Mouse (Mus musculus) brain, embryonic 14.5 days (tissue): ENCODE results near the gene Rbbp4. TPM values are rescaled to one million over a fixed set of nuclear protein-coding genes. Genes with fewer than 3 reads are reported as not detected.
A peak's percentile ranks its signal among the peaks of the same experiment; 100 is the strongest.

Experiments
- DNase-seq: peaks from one replicate; pipeline ENCODE4 v3.0.0-alpha.2; 2011; ENCODE audit warnings: low read depth
- CTCF ChIP-seq: fragments of 200-500 bp; IDR thresholded peaks from 2 replicates; pipeline ENCODE4 v1.5.1; 2012; ENCODE audit warnings: inconsistent platforms, mild to moderate bottlenecking, moderate library complexity, borderline replicate concordance; ENCODE audit not compliant: insufficient read depth, insufficient read length; ENCODE audit errors: extremely low read depth
- POLR2A ChIP-seq: fragments of 200-500 bp; IDR thresholded peaks from 2 replicates; pipeline ENCODE4 v1.6.1; 2012; ENCODE audit warnings: mild to moderate bottlenecking, inconsistent platforms, borderline replicate concordance; ENCODE audit not compliant: poor library complexity, insufficient read depth, insufficient read length, severe bottlenecking; ENCODE audit errors: extremely low read depth
- polyA plus RNA-seq: library from polyadenylated mRNA; depleted of rRNA; stranded (reverse); fragments of >200 nt; gene quantifications from 2 replicates; pipeline ENCODE4 v1.2.3, GENCODE M21; 2012; rRNA removed

Gene Rbbp4
- polyA plus RNA-seq = 115 and 121 TPM in 2 replicates

DNA sequence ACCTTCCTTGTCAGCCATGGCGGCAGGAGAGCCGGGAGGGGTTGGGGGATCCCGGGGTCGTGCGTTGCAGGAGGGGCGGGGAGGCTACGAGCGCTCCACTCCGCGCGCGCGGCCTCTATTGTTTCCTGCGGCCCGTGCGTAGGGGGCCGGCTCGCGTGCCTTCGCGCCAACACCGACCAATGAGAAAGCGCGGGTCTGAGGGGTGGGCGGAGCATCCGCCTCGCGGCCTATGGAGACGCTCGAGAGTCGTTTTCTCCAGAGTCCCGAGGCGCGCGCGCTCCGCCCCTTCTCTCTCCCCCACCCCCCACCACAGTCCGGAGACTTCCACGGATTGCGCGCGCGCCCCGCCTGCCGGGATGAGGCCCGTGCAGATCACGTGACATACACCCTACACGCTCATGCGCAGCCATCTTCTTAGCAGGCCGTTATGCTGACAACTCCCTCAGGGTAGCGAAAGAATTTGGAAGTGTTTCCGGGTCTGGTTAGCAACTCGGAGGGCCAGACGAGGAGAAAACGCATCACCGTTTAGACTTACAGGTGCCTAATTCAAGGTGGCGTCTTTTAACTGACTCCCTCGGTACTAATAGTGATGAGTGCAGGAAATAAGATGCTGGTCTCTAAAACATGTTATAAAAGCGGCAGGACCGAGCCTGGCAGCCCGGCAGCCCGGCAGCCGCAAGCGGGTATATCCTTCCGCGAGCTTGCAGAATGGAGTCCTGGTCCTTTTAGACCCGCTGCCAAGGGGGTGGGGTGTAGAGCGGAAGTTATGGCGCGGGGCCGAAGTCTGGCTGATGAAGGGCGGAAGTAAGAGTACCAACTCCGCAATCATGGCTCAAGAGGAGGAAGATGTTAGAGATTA, at the start of gene Rbbp4, which contains the start of gene Zbtb8os:
TSS of gene Rbbp4 (minus strand) at position 155 of the 859 bp plus-strand sequence.
TSS of gene Zbtb8os (plus strand) at position 480 of the 859 bp plus-strand sequence.
- TF ChIP-seq POLR2A (peak; percentile 73; the same call in 1 of the 2 replicates), CTCF (peak; percentile 13; the same call in 1 of the 2 replicates)
- peak; percentile 100 for DNase-seq

DNA sequence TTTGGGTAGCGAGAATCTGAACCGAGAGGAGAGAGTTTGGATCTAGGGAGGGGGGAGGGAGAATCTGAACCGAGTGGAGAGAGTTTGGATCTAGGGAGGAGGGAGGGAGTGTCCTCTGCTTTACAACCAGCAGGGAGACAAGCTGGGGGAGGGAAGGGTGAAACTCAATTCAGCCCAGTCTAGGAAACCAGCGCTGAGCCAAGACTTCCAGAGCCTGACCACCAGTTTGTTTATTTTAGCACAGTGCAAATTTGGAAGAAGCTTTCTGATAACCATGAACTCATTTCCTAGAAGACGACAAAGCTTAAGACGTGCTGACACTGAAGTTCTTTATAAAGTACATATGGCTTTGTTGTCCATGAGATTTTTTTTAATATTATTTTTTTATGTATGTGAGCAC, 49.3 kb upstream of the Rbbp4 start:
- no peak for DNase-seq

DNA sequence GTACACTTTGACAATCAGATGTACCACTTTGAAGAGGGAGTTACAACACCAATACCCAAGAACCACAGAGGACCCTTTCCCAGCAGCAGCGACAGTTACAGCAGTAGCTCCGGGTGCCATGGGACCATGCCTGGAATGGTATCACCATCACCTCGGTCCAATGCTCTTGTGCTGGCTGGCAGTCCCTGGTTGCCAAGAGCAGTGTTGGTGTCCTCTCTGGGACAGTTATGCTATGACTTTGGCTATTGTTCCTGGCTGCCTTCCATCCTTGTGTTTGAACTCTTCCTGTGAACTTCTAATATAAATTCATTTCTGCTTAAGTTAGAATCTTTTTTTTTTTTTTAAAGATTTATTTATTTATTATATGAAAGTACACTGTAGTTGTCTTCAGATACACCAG, 48.4 kb upstream of the Rbbp4 start:
- TF ChIP-seq CTCF = no peak
- no peak for TF ChIP-seq POLR2A
- DNase-seq = no peak

More for the DNA sequence above, 49.3 kb upstream of the Rbbp4 start:
- no peak for TF ChIP-seq POLR2A
- TF ChIP-seq CTCF = no peak

DNA sequence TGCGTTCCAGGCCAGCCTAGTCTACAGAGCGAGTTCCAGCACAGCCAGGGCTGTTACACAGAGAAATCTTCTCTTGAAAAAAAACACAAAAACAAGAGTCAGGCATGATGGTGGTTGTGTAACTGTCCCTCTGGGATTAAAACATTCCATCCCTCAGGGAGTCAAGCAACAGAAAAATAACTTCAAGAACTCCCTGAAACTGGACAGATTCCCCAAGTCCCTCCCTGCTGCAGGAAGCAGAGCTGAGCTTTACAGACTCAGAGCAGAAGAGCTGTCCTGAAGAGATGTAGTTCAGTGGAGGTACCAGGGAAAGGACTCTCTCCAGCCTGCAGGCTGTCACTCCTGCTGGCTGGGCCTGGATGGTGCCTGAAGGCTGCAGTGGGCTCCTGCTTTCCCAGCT, 47.3 kb upstream of the Rbbp4 start:
- DNase-seq = no peak
- TF ChIP-seq CTCF (no peak), POLR2A (no peak)

DNA sequence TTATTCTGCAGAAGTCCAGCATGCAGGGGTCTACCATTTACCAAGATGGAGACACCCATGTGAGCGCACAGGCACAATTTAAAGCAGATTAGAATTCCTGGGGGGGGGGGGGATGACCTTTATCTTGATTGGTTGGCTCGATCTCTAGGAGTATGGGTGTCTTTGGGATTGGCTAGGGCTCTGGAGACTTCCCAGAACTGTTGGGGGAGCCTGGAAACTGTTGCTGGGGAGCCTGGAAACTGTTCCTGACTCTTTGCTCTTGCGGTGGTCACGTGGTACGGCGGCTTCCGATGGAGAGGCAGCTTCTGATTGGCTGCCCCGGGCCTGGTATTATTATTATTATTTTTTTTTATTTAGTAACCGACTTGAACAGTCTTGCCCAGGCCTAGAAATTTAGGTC, 46.9 kb upstream of the Rbbp4 start:
- no peak for DNase-seq
- no peak for TF ChIP-seq POLR2A

DNA sequence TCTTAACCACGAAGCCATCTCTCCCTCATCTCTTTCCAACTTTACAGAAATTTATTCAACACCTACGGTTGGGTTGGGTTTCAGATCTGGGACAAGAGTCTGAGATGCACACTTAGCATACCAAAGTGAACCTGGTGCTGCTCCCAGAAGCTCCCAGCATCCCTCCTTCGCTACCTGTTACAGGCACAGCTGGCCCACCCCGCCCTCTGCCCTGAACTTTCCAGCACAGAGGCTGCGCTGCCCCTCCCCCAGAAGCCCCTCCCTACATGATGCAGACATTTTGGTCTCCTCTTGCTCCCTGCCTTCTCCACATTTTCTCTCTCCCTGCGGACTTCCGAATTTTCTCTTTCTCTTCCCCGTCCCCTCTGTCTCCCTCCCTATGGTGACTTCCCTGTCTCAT, 46.0 kb upstream of the Rbbp4 start:
- TF ChIP-seq CTCF = no peak
- DNase-seq = no peak

DNA sequence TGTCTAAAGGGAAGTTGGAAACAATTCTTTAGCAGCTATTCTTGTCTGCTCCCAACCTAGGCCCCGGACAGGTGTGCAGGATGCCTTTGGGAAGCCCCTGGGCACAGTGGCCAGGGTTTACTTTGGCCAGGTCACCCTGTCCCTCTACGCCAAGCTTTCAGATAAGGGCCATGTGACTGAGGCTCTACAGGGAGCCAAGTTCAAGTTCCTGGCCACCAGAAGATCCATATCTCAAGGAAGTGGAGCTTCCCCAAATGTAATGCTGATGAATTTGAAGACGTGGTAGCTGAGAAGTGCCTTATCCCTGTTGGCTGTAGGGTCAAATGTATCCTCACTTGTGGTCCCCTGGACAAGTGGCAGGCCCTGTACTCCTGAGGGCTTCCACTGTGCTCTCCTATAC, 44.6 kb upstream of the Rbbp4 start:
- TF ChIP-seq POLR2A (no peak), CTCF (no peak)
- no peak for DNase-seq

DNA sequence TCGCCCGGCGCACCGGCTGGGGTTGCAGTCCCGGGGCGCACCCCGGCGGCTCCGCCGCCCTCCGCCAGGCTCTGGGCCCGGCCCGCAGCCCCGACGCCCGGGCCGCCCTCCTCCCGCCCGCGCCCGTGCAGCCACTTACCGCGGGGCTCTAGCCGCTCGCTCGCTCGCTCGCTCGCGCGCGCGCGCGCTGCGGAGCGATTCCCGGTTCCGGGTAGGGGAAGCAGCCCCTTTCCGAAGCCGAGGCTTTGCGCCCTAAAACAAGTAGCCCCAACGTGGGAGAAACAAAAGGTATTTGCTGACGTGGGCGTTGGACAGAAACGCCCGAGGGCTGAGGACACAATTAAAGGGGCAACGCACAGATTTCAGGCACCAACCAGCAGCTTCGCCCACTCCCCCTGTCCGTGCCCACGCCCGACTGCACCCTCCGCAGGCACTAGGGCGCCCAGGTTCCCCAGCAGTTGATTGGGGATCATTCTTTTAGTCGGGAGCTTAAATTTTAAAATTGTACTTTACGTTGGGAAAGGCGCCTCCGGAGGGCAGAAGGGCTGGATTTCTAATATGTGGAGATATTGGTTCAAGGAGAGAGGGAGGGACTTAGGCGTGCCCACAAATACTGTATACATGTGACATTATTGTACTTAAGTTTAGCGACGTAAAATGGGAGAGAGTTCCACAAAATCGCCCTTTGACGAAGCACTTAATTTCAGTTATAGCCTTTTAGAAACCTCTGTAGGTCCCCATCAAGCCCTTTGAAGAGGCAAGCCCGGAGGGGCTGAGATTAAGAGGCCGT, 42.6 kb upstream of the Rbbp4 start, which contains the start of gene Zbtb8a:
TSS of gene Zbtb8a (minus strand) at position 516 of the 790 bp plus-strand sequence.
- DNase-seq = peak; percentile 84
- TF ChIP-seq POLR2A (peak; percentile 50; the same call in 1 of the 2 replicates), CTCF (no peak)

DNA sequence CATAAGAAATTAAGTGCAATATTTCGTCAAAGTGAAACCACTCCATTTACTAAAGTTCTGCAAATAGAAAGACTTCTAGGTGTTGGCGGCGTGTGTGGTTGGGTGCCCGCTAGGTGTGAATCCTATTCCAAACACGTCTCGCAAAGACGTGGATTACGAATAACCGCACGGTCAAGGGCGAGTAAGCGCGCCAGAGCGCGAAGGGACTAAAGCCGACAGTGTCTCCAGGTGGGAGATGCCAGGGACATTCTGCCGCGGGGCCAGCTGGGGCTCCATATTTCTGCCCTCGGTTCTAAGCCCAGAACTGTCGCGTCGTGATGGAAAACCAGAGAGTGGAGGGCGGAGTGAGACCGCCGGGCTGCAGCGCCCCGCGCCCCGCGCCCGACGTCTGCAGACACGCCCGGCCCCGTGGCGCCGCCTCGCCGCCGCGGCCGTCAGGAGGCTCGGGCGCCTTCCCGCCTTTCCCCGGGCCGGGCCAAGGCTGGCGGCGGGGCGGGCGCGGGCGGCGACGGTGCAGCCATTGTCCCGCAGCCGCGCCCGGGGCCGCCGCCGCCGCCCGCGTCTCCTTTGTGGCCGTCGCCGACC, 41.9 kb upstream of the Rbbp4 start:
- no peak for TF ChIP-seq CTCF
- peak; percentile 11; the same call in 1 of the 2 replicates for TF ChIP-seq POLR2A
- peak; percentile 74 for DNase-seq

DNA sequence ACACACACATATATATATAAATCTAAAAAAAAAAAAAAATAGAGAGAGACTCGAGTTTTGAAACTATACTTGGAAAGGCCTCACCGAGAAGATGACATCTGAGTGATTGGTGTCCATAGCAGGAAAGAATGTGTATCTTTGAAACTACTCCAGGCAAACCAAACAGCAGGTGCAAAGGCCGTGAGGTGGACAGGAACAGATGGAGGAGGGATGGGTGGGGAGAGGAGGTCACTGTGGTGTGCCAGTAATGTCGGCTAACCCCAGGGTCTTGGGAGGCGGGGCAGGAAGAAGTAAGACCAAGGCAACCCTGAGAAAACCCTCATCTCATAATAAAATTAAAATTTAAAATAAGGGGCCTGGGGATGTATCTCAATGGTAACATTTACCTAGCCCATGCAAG, 40.7 kb upstream of the Rbbp4 start:
- no peak for TF ChIP-seq POLR2A
- TF ChIP-seq CTCF = no peak
- no peak for DNase-seq

DNA sequence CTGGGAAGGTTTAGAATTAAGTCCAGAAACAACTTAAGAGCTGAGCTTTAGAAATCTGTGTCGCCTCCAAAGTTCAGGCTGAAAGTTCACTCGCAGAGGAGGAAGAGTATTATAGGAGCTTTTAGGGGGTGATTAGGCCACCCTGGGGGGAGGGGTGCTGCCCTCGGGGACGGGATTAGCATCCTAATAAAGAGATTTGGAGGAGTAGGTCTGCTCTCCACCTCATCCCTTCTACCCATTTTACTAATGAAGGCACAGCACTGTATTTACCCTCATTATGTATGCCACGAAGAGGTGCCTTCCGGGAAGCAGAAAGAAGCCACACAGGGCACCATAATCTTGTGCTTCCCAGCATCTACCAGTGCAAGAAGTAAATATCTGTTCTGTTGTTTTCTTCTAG, 39.8 kb upstream of the Rbbp4 start:
- no peak for TF ChIP-seq CTCF
- TF ChIP-seq POLR2A = no peak
- no peak for DNase-seq

DNA sequence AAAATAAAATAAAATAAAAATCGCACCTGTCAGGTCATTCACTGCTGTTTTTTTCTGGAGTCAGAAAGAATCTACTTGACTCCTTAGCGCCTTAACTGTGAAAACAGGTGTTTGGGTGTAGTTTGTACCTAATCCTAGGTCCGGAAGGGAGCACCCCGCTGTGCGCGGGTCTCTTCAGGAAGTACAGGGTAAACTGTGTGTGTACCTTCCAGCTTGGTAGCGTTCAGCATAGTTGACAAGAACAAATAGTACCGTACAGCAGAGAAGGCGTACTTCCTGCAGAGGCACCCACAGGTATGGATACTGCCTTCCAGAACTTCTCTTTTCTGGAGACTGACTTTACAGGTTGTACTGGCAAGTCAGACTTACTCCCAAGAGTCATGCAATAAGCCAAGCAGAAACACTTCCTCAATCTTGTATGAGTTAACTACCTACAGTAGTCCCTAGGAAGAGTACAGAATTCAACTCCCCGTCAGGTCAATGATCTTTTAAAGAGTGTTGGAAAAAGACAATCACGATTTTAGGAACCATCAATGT, 39.1 kb upstream of the Rbbp4 start:
- no peak for DNase-seq
- TF ChIP-seq CTCF = no peak
- TF ChIP-seq POLR2A = no peak
